Mouse (Mus musculus): ENCODE results near the gene Scarb1.

- TF ChIP-seq POLR2A (IDR thresholded peaks at IDR 0.05; ENCODE audit: insufficient read depth, low read length) (no peak), CTCF (IDR thresholded peaks at IDR 0.05; ENCODE audit: low read depth, low read length) (no peak)
These were observed 681 bp upstream of the Scarb1 start for GRCm38 (mm10) chr5:125341459-125342090.
